Mouse (Mus musculus): ENCODE results near the gene Prkar2b. TPM values are rescaled to one million over a fixed set of nuclear protein-coding genes. Genes with fewer than 3 reads are reported as not detected.

The Prkar2b gene
- polyA plus RNA-seq, 1 experiment from 2014 or later: 30.4 TPM

DNA sequence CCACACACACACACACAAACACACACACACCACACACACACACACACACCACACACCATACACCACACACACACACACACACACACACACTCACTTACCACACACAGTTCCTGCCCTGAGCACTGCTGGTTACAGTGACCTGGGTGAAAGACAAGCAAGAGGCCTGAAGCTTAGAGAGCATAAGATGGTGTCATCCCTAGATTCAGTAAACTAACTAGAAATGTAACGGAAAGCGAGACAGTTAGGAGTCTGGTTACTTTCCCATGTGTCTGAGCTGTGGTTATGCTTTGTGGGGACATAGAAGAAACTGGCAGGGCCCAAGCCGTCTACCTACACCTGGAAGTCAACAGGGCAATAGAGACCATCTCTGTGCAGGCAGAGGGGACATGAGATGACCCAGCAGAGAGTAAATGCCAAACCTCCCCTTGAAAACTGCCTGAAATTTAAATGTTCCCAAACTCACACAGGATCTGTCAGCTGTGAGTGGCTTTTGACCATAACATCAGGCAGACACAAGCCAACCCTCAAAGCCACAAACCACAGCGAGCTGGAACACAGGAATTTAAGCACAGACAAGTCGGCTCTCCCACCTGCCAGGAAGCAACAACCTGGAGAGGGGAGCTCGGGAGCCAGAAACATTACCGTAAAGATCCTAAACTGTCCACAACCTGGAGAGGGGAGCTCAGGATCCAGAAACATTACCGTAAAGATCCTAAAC is 51.7 kb downstream of the Prkar2b start:
- Histone ChIP-seq H3K4me1 (ENCODE audit: control insufficient read depth, insufficient read depth, low read length) (no peaks in the 10 kb centered on the region), H3K9me3 (ENCODE audit: control insufficient read depth, low read length) (no peaks in the 10 kb centered on the region), H3K27ac (replicated peaks; ENCODE audit: low read depth, low read length) (no peak overlapping the region), H3K9ac (ENCODE audit: low read length) (no peak overlapping the region), H3K36me3 (ENCODE audit: control insufficient read depth, insufficient read depth, low read length) (no peaks in the 10 kb centered on the region), H3K4me2 (ENCODE audit: low read depth, severe bottlenecking) (no peak overlapping the region), H3K4me3 (ENCODE audit: low read depth, low read length) (no peak overlapping the region), H3K27me3 (ENCODE audit: control insufficient read depth, insufficient read depth, low read length) (no peaks in the 10 kb centered on the region)
- ATAC-seq (ENCODE audit: insufficient number of reproducible peaks, low FRiP score, low TSS enrichment, low read depth): no peak
- 19% methylated on average over 8 of the region's 8 CpGs for WGBS
- DNase-seq (ENCODE audit: low spot score): peak; percentile 27

DNA sequence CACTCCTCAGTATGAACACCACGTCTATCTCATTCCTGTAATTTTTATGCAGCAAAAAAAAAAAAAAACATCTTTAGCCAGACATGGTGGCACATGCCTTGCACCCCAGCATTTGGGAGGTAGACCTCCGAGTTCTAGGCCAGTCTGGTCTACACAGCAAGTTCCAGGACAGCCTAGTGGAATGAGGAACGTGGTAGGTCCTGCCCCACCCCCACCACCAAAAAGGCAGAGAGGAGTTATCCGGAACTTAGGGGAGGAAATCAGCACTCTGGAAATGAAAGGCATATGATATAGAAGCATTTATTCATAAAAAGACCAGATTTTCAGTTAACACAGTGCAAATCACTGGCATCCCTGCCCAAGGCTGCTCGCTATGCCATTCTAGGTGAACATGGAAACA is 52.4 kb downstream of the Prkar2b start:
- ATAC-seq (ENCODE audit: insufficient number of reproducible peaks, low FRiP score, low TSS enrichment, low read depth) (no peak), DNase-seq (ENCODE audit: low spot score) (no peak)
- no peaks in the 10 kb centered on the region for H3K4me1 ChIP-seq (ENCODE audit: control insufficient read depth, insufficient read depth, low read length)
- H3K36me3 ChIP-seq (ENCODE audit: control insufficient read depth, insufficient read depth, low read length): no peaks in the 10 kb centered on the region
- no peak overlapping the region for H3K4me2 ChIP-seq (ENCODE audit: low read depth, severe bottlenecking)
- no peaks in the 10 kb centered on the region for H3K9me3 ChIP-seq (ENCODE audit: control insufficient read depth, low read length)
- no peak overlapping the region for H3K4me3 ChIP-seq (ENCODE audit: low read depth, low read length)
- no peak overlapping the region for H3K27ac ChIP-seq (replicated peaks; ENCODE audit: low read depth, low read length)
- no peaks in the 10 kb centered on the region for H3K27me3 ChIP-seq (ENCODE audit: control insufficient read depth, insufficient read depth, low read length)
- no peak overlapping the region for H3K9ac ChIP-seq (ENCODE audit: low read length)
- 78% methylated on average over 5 of the region's 5 CpGs for WGBS

DNA sequence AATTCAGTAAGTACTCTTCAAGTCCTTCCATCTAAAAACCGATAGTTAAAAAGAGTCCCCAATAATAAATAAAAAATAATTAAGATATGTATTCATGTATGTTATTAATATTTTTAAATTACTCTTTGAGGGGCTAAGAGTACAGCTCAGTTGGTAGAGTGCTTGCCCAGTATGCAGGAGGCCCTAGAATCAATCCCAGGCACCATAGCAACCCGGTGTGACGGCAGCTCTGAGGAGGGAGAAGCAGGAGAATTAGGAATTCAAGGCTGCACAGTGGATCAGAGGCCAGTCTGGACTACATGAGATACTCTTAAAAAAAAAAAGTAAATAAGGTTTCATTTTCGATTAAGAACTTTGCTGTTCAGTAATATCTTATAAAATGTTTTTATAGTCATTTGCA is 53.5 kb downstream of the Prkar2b start:
- ATAC-seq (ENCODE audit: insufficient number of reproducible peaks, low FRiP score, low TSS enrichment, low read depth): no peak
- no peaks in the 10 kb centered on the region for H3K9me3 ChIP-seq (ENCODE audit: control insufficient read depth, low read length)
- H3K4me3 ChIP-seq (ENCODE audit: low read depth, low read length): no peak overlapping the region
- H3K27me3 ChIP-seq (ENCODE audit: control insufficient read depth, insufficient read depth, low read length): no peaks in the 10 kb centered on the region
- H3K27ac ChIP-seq (replicated peaks; ENCODE audit: low read depth, low read length): no peak overlapping the region
- no peak overlapping the region for H3K4me2 ChIP-seq (ENCODE audit: low read depth, severe bottlenecking)
- 85% methylated on average over 4 of the region's 4 CpGs for WGBS
- H3K4me1 ChIP-seq (ENCODE audit: control insufficient read depth, insufficient read depth, low read length): no peaks in the 10 kb centered on the region
- no peak for DNase-seq (ENCODE audit: low spot score)
- no peak overlapping the region for H3K9ac ChIP-seq (ENCODE audit: low read length)
- no peaks in the 10 kb centered on the region for H3K36me3 ChIP-seq (ENCODE audit: control insufficient read depth, insufficient read depth, low read length)

DNA sequence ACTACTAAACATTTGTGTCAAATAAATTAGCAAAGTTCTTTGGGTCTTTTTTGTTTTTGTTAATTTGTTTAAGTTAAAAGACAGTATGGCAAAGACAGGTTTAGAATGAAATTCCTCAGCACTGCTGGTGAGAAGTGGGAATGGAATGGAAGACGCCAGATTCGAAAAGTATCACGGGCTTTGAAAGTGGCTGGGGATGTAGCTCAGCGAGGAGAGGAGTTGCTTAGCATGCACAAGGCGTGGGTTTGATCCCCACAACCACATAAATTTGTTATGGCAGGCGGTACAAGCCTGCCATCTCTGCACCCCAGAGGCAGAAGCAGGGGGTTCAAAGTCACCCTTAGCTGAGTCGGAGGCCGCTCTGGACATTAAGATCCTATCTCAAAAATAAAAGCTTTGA is 54.1 kb downstream of the Prkar2b start:
- H3K4me1 ChIP-seq (ENCODE audit: control insufficient read depth, insufficient read depth, low read length): no peaks in the 10 kb centered on the region
- DNase-seq (ENCODE audit: low spot score): no peak
- H3K4me3 ChIP-seq (ENCODE audit: low read depth, low read length): no peak overlapping the region
- 92% methylated on average over 8 of the region's 8 CpGs for WGBS
- no peak overlapping the region for H3K27ac ChIP-seq (replicated peaks; ENCODE audit: low read depth, low read length)
- H3K4me2 ChIP-seq (ENCODE audit: low read depth, severe bottlenecking): no peak overlapping the region
- H3K9ac ChIP-seq (ENCODE audit: low read length): no peak overlapping the region
- no peaks in the 10 kb centered on the region for H3K9me3 ChIP-seq (ENCODE audit: control insufficient read depth, low read length)
- H3K36me3 ChIP-seq (ENCODE audit: control insufficient read depth, insufficient read depth, low read length): no peaks in the 10 kb centered on the region
- ATAC-seq (ENCODE audit: insufficient number of reproducible peaks, low FRiP score, low TSS enrichment, low read depth): no peak
- no peaks in the 10 kb centered on the region for H3K27me3 ChIP-seq (ENCODE audit: control insufficient read depth, insufficient read depth, low read length)

DNA sequence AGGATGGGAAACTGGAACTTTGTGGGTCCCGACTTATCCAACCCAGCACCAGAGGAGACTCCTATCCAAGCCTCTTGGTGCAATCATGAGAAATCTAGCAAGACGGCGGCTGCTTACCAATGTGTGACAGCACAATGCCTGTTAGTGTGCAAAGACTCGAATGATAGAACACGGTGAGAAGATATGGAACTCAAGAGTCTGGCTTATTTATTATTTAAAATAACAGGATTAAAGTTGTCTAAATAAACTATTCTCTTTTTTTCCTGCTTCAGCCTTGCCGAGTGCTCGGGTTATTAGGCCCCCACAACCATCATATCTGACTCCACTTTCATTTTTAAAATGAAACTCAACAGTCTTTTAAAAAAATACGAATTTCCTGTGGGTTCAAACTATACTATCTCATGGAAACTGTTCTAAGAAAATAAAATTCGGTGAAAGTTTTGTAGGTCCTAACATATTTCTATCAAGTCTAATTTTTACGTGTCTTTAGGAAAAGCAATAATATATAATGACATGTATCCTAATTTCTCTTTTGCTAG is 54.6 kb downstream of the Prkar2b start:
- H3K4me1 ChIP-seq (ENCODE audit: control insufficient read depth, insufficient read depth, low read length): no peaks in the 10 kb centered on the region
- H3K4me3 ChIP-seq (ENCODE audit: low read depth, low read length): no peak overlapping the region
- DNase-seq (ENCODE audit: low spot score) (no peak), ATAC-seq (ENCODE audit: insufficient number of reproducible peaks, low FRiP score, low TSS enrichment, low read depth) (no peak)
- H3K4me2 ChIP-seq (ENCODE audit: low read depth, severe bottlenecking): no peak overlapping the region
- no peak overlapping the region for H3K9ac ChIP-seq (ENCODE audit: low read length)
- H3K9me3 ChIP-seq (ENCODE audit: control insufficient read depth, low read length): no peaks in the 10 kb centered on the region
- H3K27me3 ChIP-seq (ENCODE audit: control insufficient read depth, insufficient read depth, low read length): no peaks in the 10 kb centered on the region
- no peaks in the 10 kb centered on the region for H3K36me3 ChIP-seq (ENCODE audit: control insufficient read depth, insufficient read depth, low read length)
- no peak overlapping the region for H3K27ac ChIP-seq (replicated peaks; ENCODE audit: low read depth, low read length)
- 94% methylated on average over 10 of the region's 10 CpGs for WGBS

DNA sequence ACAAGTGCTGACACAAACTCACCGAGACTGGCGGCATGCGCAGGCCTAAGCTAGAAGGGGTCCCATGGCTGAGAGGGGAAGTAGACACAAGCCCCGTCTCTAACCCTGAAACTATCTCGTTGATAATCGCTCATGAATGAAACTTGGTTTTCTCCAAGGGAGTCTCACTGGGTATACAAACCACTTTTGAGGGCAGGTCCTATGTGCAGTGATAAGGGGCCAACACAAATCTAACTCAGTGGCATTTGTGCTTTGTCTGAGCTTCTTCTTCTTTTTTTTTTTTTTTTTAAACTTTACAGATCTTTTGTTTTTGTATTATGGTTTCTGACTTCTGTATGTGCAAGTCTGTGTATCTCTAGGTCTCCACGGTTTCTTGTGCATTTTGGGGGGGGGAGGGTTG is 60.6 kb downstream of the Prkar2b start:
- no peaks in the 10 kb centered on the region for H3K4me1 ChIP-seq (ENCODE audit: control insufficient read depth, insufficient read depth, low read length)
- 90% methylated on average over 7 of the region's 7 CpGs for WGBS

DNA sequence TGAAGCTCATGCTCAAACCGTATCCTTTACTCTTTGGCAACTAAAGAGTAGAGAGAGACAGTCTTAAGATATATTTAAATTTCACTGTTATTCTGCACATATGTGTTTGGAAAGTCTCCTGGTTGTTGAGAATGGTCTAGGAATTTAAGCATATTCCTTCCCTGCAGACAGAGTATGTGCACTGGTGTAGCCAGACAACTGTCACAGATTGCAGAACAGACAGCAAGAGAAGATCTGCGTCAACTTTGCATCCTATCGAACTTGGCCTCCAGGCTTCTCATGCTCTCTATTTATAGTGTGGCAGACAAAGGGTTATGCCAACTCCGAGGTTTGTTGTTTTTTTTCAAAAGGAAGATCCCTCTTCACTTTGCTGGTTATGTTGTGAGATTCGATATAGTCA is 62.4 kb downstream of the Prkar2b start:
- no peak for DNase-seq (ENCODE audit: low spot score)
- Histone ChIP-seq H3K27me3 (ENCODE audit: control insufficient read depth, insufficient read depth, low read length) (no peaks in the 10 kb centered on the region), H3K4me1 (ENCODE audit: control insufficient read depth, insufficient read depth, low read length) (no peaks in the 10 kb centered on the region), H3K4me3 (ENCODE audit: low read depth, low read length) (no peak overlapping the region), H3K4me2 (ENCODE audit: low read depth, severe bottlenecking) (no peak overlapping the region), H3K36me3 (ENCODE audit: control insufficient read depth, insufficient read depth, low read length) (no peaks in the 10 kb centered on the region), H3K9ac (ENCODE audit: low read length) (no peak overlapping the region), H3K27ac (replicated peaks; ENCODE audit: low read depth, low read length) (no peak overlapping the region), H3K9me3 (ENCODE audit: control insufficient read depth, low read length) (no peaks in the 10 kb centered on the region)
- ATAC-seq (ENCODE audit: insufficient number of reproducible peaks, low FRiP score, low TSS enrichment, low read depth): no peak
- WGBS: 87% methylated on average over 5 of the region's 5 CpGs

More for the DNA sequence above, 60.6 kb downstream of the Prkar2b start:
- H3K9ac ChIP-seq (ENCODE audit: low read length): no peak overlapping the region
- DNase-seq (ENCODE audit: low spot score) (no peak), ATAC-seq (ENCODE audit: insufficient number of reproducible peaks, low FRiP score, low TSS enrichment, low read depth) (no peak)
- no peaks in the 10 kb centered on the region for H3K36me3 ChIP-seq (ENCODE audit: control insufficient read depth, insufficient read depth, low read length)
- no peak overlapping the region for H3K4me2 ChIP-seq (ENCODE audit: low read depth, severe bottlenecking)
- H3K4me3 ChIP-seq (ENCODE audit: low read depth, low read length): no peak overlapping the region
- H3K9me3 ChIP-seq (ENCODE audit: control insufficient read depth, low read length): no peaks in the 10 kb centered on the region
- no peaks in the 10 kb centered on the region for H3K27me3 ChIP-seq (ENCODE audit: control insufficient read depth, insufficient read depth, low read length)
- no peak overlapping the region for H3K27ac ChIP-seq (replicated peaks; ENCODE audit: low read depth, low read length)

DNA sequence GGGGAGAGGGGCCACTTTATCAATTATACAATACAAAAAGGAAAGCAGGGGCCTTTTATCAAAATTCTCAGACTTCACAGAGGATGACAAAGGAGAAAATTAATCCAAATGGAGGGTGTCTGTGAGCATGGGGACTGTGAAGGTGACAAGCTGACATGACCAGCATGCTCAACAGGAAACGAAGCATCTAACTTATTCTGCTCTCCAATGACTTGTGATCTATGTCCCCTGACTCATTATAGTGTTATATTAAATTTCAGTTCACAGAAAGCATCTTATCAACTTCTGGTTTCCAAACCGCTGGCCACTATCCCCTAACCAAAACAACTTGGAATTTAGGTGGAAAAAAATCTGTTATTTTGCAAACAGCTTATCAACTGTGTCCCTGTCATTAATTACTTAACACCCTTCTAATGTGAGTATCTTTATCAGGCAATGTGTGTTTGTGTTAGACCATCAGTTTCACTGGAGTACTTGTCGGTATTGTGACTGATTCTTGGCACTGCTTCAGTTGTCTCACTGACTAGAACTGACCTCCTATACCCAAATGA is 63.7 kb downstream of the Prkar2b start:
- no peak for ATAC-seq (ENCODE audit: insufficient number of reproducible peaks, low FRiP score, low TSS enrichment, low read depth)

More for the DNA sequence above, 63.7 kb downstream of the Prkar2b start:
- Histone ChIP-seq H3K9ac (ENCODE audit: low read length) (no peak overlapping the region), H3K4me2 (ENCODE audit: low read depth, severe bottlenecking) (no peak overlapping the region), H3K27ac (replicated peaks; ENCODE audit: low read depth, low read length) (no peak overlapping the region), H3K27me3 (ENCODE audit: control insufficient read depth, insufficient read depth, low read length) (no peaks in the 10 kb centered on the region), H3K9me3 (ENCODE audit: control insufficient read depth, low read length) (no peaks in the 10 kb centered on the region), H3K4me3 (ENCODE audit: low read depth, low read length) (no peak overlapping the region), H3K4me1 (ENCODE audit: control insufficient read depth, insufficient read depth, low read length) (no peaks in the 10 kb centered on the region), H3K36me3 (ENCODE audit: control insufficient read depth, insufficient read depth, low read length) (no peaks in the 10 kb centered on the region)
- 80% methylated on average over 3 of the region's 3 CpGs for WGBS
- DNase-seq (ENCODE audit: low spot score): no peak
